Mouse (Mus musculus) stomach, postnatal 0 days (tissue): ENCODE measurements around the gene Mtmr3. TPM values are rescaled to one million over a fixed set of nuclear protein-coding genes. Genes with fewer than 3 reads are reported as not detected.

ENCODE experiments used
- ATAC-seq: fragments of 200-750 bp; cut with Nextera tagmentation; 2 replicates; pipeline ENCODE4 v1.8.0; 2017; ENCODE audit not compliant: low FRiP score, low TSS enrichment
- DNase-seq: peaks from one replicate; pipeline ENCODE4 v3.0.0-alpha.2; 2016; ENCODE audit warnings: low spot score
- H3K27ac ChIP-seq: fragments of 300-500 bp; sonication (generic); replicated peaks from 2 replicates; pipeline ENCODE4 v1.5.1; 2014; ENCODE audit warnings: mild to moderate bottlenecking, control low read depth
- H3K27me3 ChIP-seq: fragments of 300-500 bp; sonication (generic); 2 replicates; pipeline ENCODE4 v1.6.1; 2014; ENCODE audit warnings: low read length; ENCODE audit not compliant: control insufficient read depth, insufficient read depth
- H3K36me3 ChIP-seq: fragments of 300-500 bp; sonication (generic); 2 replicates; pipeline ENCODE4 v1.6.1; 2014; ENCODE audit warnings: low read length, mixed read lengths; ENCODE audit not compliant: control insufficient read depth, insufficient read depth
- H3K4me1 ChIP-seq: fragments of 300-500 bp; sonication (generic); replicated peaks from 2 replicates; pipeline ENCODE4 v1.6.1; 2014; ENCODE audit warnings: antibody characterized with exemption; ENCODE audit not compliant: control insufficient read depth, insufficient read depth
- H3K4me2 ChIP-seq: fragments of 300-500 bp; sonication (generic); replicated peaks from 2 replicates; pipeline ENCODE4 v1.6.1; 2014; ENCODE audit warnings: low read depth, mild to moderate bottlenecking, control low read depth, moderate library complexity
- H3K4me3 ChIP-seq: fragments of 300-500 bp; sonication (generic); 2 replicates; pipeline ENCODE4 v1.5.1; 2014; ENCODE audit warnings: low read depth, low read length, control low read depth
- H3K9ac ChIP-seq: fragments of 300-500 bp; sonication (generic); 2 replicates; pipeline ENCODE4 v1.6.1; 2014; ENCODE audit warnings: mild to moderate bottlenecking, low read length, control low read depth, mixed read lengths
- H3K9me3 ChIP-seq: fragments of 300-500 bp; sonication (generic); 2 replicates; pipeline ENCODE4 v1.6.1; 2016; ENCODE audit warnings: low read length; ENCODE audit not compliant: control insufficient read depth
- CTCF ChIP-seq: IDR thresholded peaks from 2 replicates; pipeline ENCODE4 v1.5.1; 2016; ENCODE audit warnings: antibody characterized with exemption, low read depth, mild to moderate bottlenecking, moderate library complexity
- EP300 ChIP-seq: optimal IDR thresholded peaks from 2 replicates; pipeline ENCODE3; 2016; ENCODE audit warnings: antibody characterized with exemption
- WGBS: fragments of 180-500 bp; shearing (Covaris S2); extraction: QIAGEN DNeasy Blood & Tissue Kit; methylation state at CpG from one replicate; pipeline ENCODE4 v1.1.7; 2014; 5-methylcytosine and 5-hydroxymethylcytosine counted together
- polyA plus RNA-seq: library from polyadenylated mRNA; unstranded; fragments of >200 nt; fragmentation: Nextera tagmentation; extraction: Ambion mirVana; gene quantifications from 2 replicates; pipeline ENCODE4 v1.2.1, GENCODE M21; 2015

Gene Mtmr3
- polyA plus RNA-seq, 1 experiment from 2014 or later: 11.7 TPM

GRCm38 (mm10) chr11:4522142-4522664 is 72.5 kb downstream of the Mtmr3 start:
- no peak for DNase-seq
- no peak for ATAC-seq
- TF ChIP-seq CTCF: no peak
- no peak for TF ChIP-seq EP300
- Histone ChIP-seq H3K9ac (no peak overlapping the region), H3K27me3 (no peaks in the 10 kb centered on the region), H3K4me3 (no peak overlapping the region), H3K36me3 (peaks cover 11% of the 10 kb centered on the region), H3K27ac (0 out of 2 replicates have a peak overlapping the region, but pooled peaks have one; percentile 30), H3K9me3 (no peaks in the 10 kb centered on the region), H3K4me1 (no peaks in the 10 kb centered on the region), H3K4me2 (no peak overlapping the region)
- WGBS: 76% methylated on average over 6 of the region's 6 CpGs

DNA sequence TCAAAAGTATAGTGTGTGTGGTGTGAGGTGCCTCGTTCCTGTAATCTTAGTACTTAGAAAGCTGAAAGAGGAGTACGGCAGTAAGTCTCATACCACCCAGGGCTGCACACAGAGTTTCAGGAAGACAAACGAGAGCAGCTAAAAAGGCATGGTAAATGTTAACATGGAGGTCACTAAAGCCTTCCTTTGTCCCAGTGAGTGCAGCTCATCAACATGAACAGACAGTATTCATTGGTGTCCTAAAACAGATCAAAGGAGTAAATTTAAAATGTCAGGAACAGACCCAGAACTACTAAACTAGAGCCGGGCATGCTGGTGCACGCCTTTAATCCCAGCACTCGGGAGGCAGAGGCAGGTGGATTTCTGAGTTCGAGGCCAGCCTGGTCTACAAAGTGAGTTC is 75.7 kb downstream of the Mtmr3 start:
- Histone ChIP-seq H3K9ac (no peak overlapping the region), H3K9me3 (no peaks in the 10 kb centered on the region), H3K4me1 (no peaks in the 10 kb centered on the region), H3K4me3 (no peak overlapping the region), H3K4me2 (no peak overlapping the region), H3K36me3 (peaks cover 5% of the 10 kb centered on the region), H3K27ac (no peak overlapping the region), H3K27me3 (no peaks in the 10 kb centered on the region)
- DNase-seq: no peak
- 81% methylated on average over 7 of the region's 7 CpGs for WGBS
- TF ChIP-seq EP300: no peak
- no peak for TF ChIP-seq CTCF
- no peak for ATAC-seq

DNA sequence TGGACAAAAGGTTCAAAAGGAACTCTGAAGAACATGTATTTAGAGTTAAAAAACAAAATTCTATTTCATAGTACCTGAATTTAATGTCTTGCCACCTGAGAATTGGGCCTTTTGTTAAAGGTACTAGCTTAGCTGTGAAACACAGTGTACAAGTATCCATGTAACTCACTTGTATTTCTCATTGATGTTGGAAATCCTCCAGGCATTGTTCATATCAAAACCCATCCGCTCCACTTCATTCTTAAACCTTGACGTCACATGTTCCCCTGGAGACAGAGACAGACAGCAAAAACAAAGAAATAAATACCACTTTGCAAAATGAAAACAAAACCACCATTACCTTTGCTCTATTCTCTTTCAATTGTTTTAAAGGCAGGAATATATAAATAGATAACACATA is 87.2 kb downstream of the Mtmr3 start:
- DNase-seq: no peak
- Histone ChIP-seq H3K27me3 (no peaks in the 10 kb centered on the region), H3K9ac (no peak overlapping the region), H3K36me3 (peaks cover 7% of the 10 kb centered on the region), H3K4me1 (no peaks in the 10 kb centered on the region), H3K9me3 (no peaks in the 10 kb centered on the region), H3K4me2 (no peak overlapping the region), H3K27ac (no peak overlapping the region), H3K4me3 (no peak overlapping the region)
- no peak for ATAC-seq
- TF ChIP-seq CTCF (no peak), EP300 (no peak)
- WGBS: 66% methylated on average over 2 of the region's 2 CpGs

- Histone ChIP-seq H3K27ac (no peak overlapping the region), H3K36me3 (peaks cover 7% of the 10 kb centered on the region), H3K27me3 (no peaks in the 10 kb centered on the region), H3K4me2 (no peak overlapping the region), H3K9ac (no peak overlapping the region), H3K4me1 (no peaks in the 10 kb centered on the region), H3K9me3 (no peaks in the 10 kb centered on the region), H3K4me3 (no peak overlapping the region)
- no peak for ATAC-seq
- TF ChIP-seq CTCF: no peak
- TF ChIP-seq EP300: no peak
- WGBS: 88% methylated on average over 2 of the region's 2 CpGs
- DNase-seq: no peak
Observed at GRCm38 (mm10) chr11:4506486-4506885, 88.2 kb downstream of the Mtmr3 start.

GRCm38 (mm10) chr11:4502206-4502605 is 92.5 kb downstream of the Mtmr3 start:
- Histone ChIP-seq H3K4me2 (no peak overlapping the region), H3K4me3 (no peak overlapping the region), H3K27me3 (no peaks in the 10 kb centered on the region), H3K9ac (no peak overlapping the region), H3K36me3 (peaks cover 2% of the 10 kb centered on the region; the same call in 1 of the 2 replicates), H3K9me3 (no peaks in the 10 kb centered on the region), H3K27ac (no peak overlapping the region), H3K4me1 (no peaks in the 10 kb centered on the region)
- ATAC-seq (no peak), DNase-seq (no peak)
- 44% methylated on average over 2 of the region's 2 CpGs for WGBS
- no peak for TF ChIP-seq CTCF
- TF ChIP-seq EP300: no peak

DNA sequence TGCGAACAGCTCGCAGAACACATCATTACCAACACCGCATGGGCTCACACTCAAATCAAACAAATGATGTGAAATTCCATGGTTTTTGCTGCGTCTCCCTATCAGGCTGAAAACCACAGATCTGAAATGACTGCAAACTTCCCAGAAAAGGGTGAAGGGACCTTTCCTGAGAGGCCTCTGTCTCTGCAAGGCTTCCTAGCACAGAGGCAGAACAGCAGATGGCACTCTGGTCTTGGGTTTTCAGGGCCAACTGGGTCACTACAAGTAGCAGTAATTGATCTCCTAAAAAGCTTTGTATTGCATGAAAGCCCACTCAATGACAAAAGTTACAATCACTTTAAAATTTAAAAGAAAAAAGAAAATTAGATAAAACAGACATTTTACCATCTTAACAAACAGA is 93.8 kb downstream of the Mtmr3 start:
- no peak overlapping the region for H3K27ac ChIP-seq
- H3K9ac ChIP-seq: no peak overlapping the region
- H3K9me3 ChIP-seq: no peaks in the 10 kb centered on the region
- no peaks in the 10 kb centered on the region for H3K27me3 ChIP-seq
- WGBS: 90% methylated on average over 4 of the region's 4 CpGs
- H3K4me1 ChIP-seq: no peaks in the 10 kb centered on the region
- H3K4me2 ChIP-seq: no peak overlapping the region
- DNase-seq (no peak), ATAC-seq (no peak)
- TF ChIP-seq CTCF: peak; percentile 35
- TF ChIP-seq EP300: no peak
- H3K4me3 ChIP-seq: no peak overlapping the region
- 0 out of 2 replicates have a peak, but pooled peaks cover 2% of the 10 kb centered on the region for H3K36me3 ChIP-seq
